Mouse (Mus musculus): Measurements from ENCODE around the gene Crnn.

The Crnn gene

DNA sequence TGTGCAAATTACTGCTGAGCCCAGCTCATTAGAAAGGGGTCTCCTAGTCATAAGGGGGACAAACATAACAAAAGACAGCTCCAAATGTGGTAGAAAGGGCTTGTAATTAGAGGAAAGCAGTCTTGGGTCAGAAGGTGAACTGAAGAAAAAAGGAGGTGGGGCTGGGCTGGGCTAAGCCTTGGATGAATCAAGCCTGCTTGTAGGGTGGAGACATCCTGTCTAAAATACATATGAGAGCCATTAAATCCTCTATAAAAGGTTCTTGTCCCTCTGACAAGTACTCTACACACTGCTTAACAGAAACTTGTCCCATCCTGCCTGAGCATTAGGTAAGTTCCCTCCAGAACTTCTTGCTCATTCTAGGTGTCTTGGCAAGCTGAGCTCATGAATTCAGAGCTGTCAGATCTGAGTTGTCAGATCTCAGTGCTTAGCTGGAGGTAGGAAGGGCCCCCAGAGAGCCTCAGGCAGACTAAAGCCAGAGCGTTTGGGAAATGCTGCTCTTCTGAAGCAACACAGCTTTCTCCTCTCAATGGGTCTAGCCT is at the start of gene Crnn:
Gene Crnn (plus strand): TSS at position 278 of the 542 bp plus-strand sequence.
- DNase-seq (ENCODE audit: low spot score) = no peak

DNA sequence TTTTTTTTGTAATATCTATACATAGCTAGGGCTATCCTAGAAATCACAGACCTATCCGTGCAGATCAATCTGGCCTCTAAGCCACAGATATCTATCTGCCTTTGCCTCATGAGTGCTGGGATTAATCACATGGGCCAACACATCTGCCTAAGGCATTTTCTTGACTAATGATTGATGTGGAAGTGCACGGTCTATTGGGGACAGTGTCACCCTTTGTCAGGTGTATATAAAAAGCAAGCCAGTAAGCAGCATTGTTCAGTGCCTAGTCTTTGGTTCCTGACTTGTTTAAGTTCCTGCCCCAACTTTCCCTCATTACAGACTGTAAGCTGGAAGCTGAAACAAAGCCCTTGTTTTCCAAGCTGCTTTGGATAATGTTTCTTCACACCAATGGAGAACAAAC is 48.1 kb upstream of the Crnn start:
- DNase-seq (ENCODE audit: low spot score) = no peak

DNA sequence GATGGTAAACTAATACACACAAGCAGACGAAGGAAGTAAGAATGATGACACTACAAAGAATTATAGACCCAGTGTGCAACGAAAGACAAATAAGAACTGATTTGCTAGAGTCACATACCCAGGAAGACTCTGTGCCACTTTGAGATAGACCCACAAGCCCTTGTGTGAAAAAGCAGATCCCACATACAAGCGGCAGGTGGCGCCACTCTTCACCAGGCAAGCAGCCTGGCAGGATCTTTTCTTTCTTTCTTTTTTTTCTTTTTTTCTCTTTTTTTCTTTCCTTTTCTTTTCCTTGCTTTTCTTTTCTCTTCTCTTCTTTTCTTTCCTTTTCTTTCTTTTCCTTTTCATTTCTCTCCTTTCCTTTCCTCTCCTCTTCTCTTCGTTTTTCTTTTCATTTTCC is 32.9 kb upstream of the Crnn start:
- DNase-seq (ENCODE audit: low spot score) = peak; percentile 6

DNA sequence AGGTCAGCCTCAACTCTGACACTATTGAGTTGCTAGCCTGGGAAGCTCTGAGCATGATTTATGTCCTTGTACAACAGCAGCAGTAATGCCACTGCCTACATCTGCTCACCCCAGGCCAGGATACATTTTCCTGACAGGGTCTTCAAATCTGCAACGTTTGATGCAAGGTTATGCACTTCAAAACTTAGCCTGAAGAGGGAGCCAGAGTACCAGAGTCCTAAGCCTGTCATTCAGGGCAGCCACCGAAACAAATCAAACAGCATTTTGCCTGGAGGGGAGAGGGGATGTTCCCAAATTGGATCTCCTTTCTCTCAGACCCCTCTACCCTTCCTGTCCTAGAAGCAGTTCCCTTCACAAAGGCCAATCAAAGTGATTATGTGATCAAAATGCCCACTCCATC is 30.1 kb upstream of the Crnn start:
- DNase-seq (ENCODE audit: low spot score) = peak; percentile 40

DNA sequence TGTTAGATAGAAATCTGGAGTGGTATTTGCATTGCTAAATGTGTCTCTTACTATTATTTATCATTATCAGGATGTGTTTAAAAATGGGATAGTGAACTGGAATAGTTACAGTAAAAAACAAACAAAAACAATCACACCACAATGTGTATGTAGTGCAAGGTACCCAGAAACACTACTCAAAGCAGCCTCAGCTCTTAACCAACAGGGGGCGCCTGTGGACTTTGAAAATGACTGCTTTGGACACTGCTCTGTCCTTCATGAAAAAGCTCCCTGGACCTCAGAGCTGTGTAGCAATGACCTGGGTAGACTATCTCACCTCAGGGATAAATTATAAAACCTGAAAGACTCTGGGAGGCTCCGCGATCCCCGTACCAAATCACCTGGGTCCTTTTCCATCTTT is 25.5 kb upstream of the Crnn start:
- no peak for DNase-seq (ENCODE audit: low spot score)

DNA sequence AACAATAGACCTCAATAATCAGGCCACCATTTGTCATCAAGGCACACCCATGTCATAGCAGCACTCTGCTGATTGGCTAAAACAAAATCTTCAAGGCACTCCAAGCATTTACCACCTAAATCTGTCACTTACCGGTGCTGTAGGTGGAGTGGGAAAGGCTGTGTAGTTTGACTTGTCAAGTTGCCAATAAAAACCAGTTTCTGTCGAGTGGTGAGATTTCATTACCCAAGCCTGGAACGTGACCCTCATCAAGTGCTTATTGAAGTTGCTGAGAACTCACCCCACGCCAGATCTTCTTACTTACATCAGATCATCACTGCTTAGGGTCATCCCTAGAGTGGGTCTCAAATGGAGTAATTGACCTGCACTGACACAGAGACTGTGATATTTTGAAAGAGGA is 16.5 kb upstream of the Crnn start:
- DNase-seq (ENCODE audit: low spot score) = no peak

DNA sequence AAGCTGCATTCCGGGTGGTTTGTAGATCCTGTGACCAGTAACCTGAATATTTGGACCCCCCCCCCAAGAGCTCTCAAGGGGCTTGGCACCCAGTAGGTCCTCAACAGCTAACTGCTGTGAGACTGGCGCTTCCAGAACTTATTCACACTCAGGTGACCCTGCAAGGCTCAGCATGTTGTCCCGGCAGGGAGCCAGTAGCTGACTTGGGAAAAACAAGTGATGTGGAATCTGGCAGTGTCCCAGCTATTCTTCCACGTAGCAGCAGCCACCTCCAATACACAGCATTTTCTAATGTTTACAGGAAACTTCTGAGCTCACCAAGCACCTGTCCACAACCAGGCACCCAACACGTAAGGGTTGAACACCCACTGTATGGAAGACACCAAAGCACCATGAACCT is 15.5 kb upstream of the Crnn start:
- no peak for DNase-seq (ENCODE audit: low spot score)

DNA sequence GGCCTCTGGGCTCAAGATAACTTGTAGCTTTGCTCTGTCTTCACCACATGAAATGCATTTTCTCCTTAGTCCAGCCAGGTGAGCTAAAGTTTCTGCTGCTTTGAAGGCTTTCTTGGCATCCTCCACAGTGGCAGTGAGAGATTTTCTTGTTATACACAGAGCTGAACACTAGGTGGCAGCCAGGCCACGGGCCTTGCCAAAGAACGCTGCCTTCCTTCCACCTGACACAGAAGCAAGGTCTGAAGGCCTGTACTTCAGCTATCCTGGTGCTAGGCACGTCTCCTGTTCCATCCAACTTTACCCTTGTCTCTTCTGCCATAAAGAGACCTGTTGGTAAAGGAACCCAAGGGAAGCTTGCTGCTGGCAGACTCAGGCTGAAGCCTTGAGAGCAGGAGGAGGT is 14.1 kb upstream of the Crnn start:
- DNase-seq (ENCODE audit: low spot score) = peak; percentile 52

DNA sequence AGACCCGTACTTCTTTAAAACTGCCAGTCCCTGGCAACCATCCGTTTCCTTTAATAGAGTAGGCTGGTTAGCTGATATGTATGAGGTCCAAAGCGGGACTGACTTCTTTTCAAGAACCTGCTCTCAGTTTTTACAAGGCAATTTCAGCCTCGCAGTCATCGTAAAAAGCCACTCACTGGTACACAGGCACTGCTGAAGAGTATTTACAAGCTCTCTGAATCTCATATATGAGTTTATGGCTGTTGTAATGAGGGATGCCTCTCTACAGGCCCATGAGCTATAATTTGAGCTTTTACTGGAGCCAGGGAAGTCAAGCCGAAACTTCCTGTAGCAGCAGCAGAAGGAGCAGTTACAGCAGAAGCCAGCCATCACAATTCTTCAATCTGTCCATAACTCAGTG is 17.9 kb downstream of the Crnn start:
- no peak for DNase-seq (ENCODE audit: low spot score)

DNA sequence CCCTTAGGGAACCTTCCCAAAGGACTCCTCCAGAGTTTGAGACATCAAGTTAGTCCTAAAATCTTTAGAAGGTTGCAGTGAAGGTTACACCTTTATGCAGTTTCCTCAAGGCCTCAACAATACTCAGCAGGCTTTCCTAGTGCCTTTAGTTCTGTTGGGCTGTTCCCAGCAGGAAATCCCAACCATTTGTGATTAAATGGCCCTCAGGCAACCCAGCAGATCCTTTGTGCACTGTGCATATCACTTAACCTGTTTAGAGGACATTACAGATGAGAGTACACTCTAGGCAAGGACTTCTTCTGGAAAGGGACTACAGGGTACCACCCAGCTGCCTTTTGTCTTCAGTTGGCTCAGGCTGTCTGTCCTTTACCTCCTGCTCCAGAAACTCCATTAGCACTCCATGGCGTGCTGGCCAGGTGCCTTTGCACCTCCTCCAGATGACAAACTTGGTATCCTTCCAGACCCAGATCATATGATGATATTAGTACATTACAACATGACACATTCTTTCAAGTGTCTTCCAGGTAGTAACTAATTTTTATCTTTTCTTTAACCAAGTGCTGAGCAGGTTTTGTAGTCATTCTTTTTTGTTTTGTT is 18.5 kb downstream of the Crnn start:
- DNase-seq (ENCODE audit: low spot score) = no peak

DNA sequence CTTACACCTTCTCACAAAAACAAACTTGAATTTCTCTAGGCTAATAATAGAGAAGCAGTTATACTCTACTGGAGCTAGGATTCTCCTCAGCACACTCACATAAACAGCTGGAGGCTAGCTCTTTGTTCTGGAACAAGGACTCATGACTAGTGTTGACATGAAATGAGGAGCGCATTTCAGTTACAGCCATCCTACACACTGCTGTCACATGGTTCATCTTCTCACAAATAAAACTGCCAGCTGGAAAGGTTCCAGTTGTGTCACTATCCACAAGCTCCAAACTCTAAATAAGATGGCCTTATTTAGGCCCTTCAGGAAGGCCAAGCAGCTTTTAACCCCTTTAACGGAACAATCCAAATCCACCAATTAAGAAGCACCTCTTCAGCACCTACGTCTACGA is 36.3 kb downstream of the Crnn start:
- peak; percentile 3 for DNase-seq (ENCODE audit: low spot score)

DNA sequence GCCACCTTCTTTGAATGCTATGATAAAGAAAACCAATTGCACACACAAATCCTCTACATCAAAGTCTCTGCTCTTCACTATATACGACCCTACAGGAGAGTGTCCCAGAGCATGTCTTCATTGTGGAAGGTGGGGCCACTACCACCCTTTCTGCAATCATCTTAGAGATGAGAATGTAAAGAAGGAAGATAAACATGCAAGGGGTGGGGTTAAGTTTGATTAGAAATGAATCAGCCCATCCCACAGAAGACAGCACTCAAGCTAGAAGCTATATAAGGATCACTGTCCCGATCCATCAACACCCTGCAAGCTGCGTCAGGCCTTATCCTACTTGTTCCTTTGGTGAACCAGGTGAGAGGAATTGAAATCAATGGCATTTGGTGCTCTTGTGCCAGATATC is 52.4 kb downstream of the Crnn start, which contains the start of gene Flg2:
Gene Flg2 (plus strand): TSS at position 301 of the 400 bp plus-strand sequence.
- DNase-seq (ENCODE audit: low spot score) = no peak

All from layer of hippocampus, adult 11-12 months (tissue).